Comparison of ENCODE assay signal across 27 mouse cellular contexts in genomic region chr13:110667276-110667956, GRCm38 (mm10).
DNase-seq lines count a peak whose midpoint lies in the region; ATAC-seq and TF ChIP-seq lines count a peak whose summit lies in the region.
"Had no signal": no experiment of that assay in that cellular context is flagged by ENCODE, and none has a peak within 500 bp of the region (broad histone marks: within the 10 kb centered on the region; RNA-seq: fewer than 3 reads in every experiment).

No protein-coding gene starts in this region.

- H3K9ac ChIP-seq in hindbrain, postnatal 0 days (replicated peaks; ENCODE audit: low read length): no peak overlapping the region
- no peak overlapping the region for H3K9ac ChIP-seq in hindbrain, embryonic 12.5 days
- H3K9ac ChIP-seq: forebrain, embryonic 15.5 days; kidney, embryonic 15.5 days; liver, embryonic 14.5 days; neural tube, embryonic 13.5 days had no signal

- WGBS in hindbrain, postnatal 0 days: 57% methylated on average over 7 of the region's 7 CpGs
- 47% methylated on average over 7 of the region's 7 CpGs for WGBS in hindbrain, embryonic 12.5 days
- WGBS in limb, embryonic 10.5 days: 68% methylated on average over 7 of the region's 7 CpGs

- no peak overlapping the region for H3K4me2 ChIP-seq in hindbrain, postnatal 0 days (ENCODE audit: low read depth, low read length)
- H3K4me2 ChIP-seq in hindbrain, embryonic 12.5 days (replicated peaks): no peak overlapping the region
- H3K4me2 ChIP-seq: forebrain, embryonic 15.5 days; heart, embryonic 11.5 days; kidney, embryonic 15.5 days; neural tube, embryonic 13.5 days had no signal

- peak; percentile 20 for DNase-seq in hindbrain, postnatal 0 days (ENCODE audit: low spot score)
- DNase-seq in embryo, embryonic 10.5 days (ENCODE audit: low spot score): peak; percentile 57
- no peak for DNase-seq in limb, embryonic 10.5 days (ENCODE audit: low spot score)
- peak; percentile 42 for DNase-seq in retina, postnatal 1 day
- no peak for DNase-seq in gastrocnemius, adult 2 months
- no peak for DNase-seq in lung, postnatal 14 days
- DNase-seq: adrenal gland, postnatal 25 days; cerebellum, adult 11-12 months; cerebellum, adult 9-11 months; gastrocnemius, postnatal 36 days; heart, adult 18-20 months; kidney, adult 11 months; kidney, postnatal 36 days; lung, adult 2 months; lung, postnatal 10 days; right cerebral cortex, postnatal 25 days; thymus, adult 2 months; thymus, postnatal 36 days had no signal

- TF ChIP-seq CTCF in hindbrain, postnatal 0 days (IDR thresholded peaks at IDR 0.05; ENCODE audit: low read depth): no peak
- no peak for TF ChIP-seq CTCF in gastrocnemius, adult 2 months (IDR thresholded peaks at IDR 0.05)

- H3K4me3 ChIP-seq in hindbrain, postnatal 0 days (ENCODE audit: low read length): no peak overlapping the region
- no peak overlapping the region for H3K4me3 ChIP-seq in hindbrain, embryonic 12.5 days
- H3K4me3 ChIP-seq in limb, embryonic 10.5 days: no peak overlapping the region
- H3K4me3 ChIP-seq in gastrocnemius, adult 2 months: no peak overlapping the region
- H3K4me3 ChIP-seq: forebrain, embryonic 15.5 days; kidney, embryonic 15.5 days; layer of hippocampus, adult 2 months; left cerebral cortex, adult 2 months; neural tube, embryonic 13.5 days had no signal

- no peak for ATAC-seq in hindbrain, postnatal 0 days
- ATAC-seq in hindbrain, embryonic 12.5 days (ENCODE audit: low FRiP score): no peak
- ATAC-seq: forebrain, embryonic 15.5 days; inflammation-experienced regulatory T-cells, adult 6 months had no signal

- H3K27me3 ChIP-seq in hindbrain, postnatal 0 days (ENCODE audit: insufficient read depth, low read length): no peaks in the 10 kb centered on the region
- no peaks in the 10 kb centered on the region for H3K27me3 ChIP-seq in hindbrain, embryonic 12.5 days
- H3K27me3 ChIP-seq in limb, embryonic 10.5 days (ENCODE audit: low read depth, poor library complexity, severe bottlenecking): no peaks in the 10 kb centered on the region
- H3K27me3 ChIP-seq: forebrain, embryonic 15.5 days; kidney, embryonic 15.5 days; neural tube, embryonic 13.5 days had no signal

- H3K9me3 ChIP-seq in hindbrain, postnatal 0 days (ENCODE audit: low read length): no peaks in the 10 kb centered on the region
- H3K9me3 ChIP-seq in hindbrain, embryonic 12.5 days (replicated peaks): no peaks in the 10 kb centered on the region
- no peaks in the 10 kb centered on the region for H3K9me3 ChIP-seq in limb, embryonic 10.5 days (replicated peaks)
- H3K9me3 ChIP-seq: forebrain, embryonic 15.5 days; kidney, embryonic 15.5 days; neural tube, embryonic 13.5 days had no signal

- no peak overlapping the region for H3K27ac ChIP-seq in hindbrain, postnatal 0 days
- no peak overlapping the region for H3K27ac ChIP-seq in hindbrain, embryonic 12.5 days
- peak overlapping the region; percentile 50; the same call in 1 of the 2 replicates for H3K27ac ChIP-seq in limb, embryonic 10.5 days
- no peak overlapping the region for H3K27ac ChIP-seq in gastrocnemius, adult 2 months
- H3K27ac ChIP-seq: forebrain, embryonic 15.5 days; kidney, embryonic 15.5 days; layer of hippocampus, adult 2 months; left cerebral cortex, adult 2 months; liver, embryonic 14.5 days; neural tube, embryonic 13.5 days had no signal

- intact Hi-C loops in gastrocnemius, adult 2 months (cut with DNase I): no loop called here

- no peaks in the 10 kb centered on the region for H3K36me3 ChIP-seq in hindbrain, postnatal 0 days (ENCODE audit: insufficient read depth, low read length)
- H3K36me3 ChIP-seq in hindbrain, embryonic 12.5 days: no peaks in the 10 kb centered on the region
- H3K36me3 ChIP-seq in limb, embryonic 10.5 days: no peaks in the 10 kb centered on the region
- H3K36me3 ChIP-seq: forebrain, embryonic 15.5 days; kidney, embryonic 15.5 days; neural tube, embryonic 13.5 days had no signal

- no peaks in the 10 kb centered on the region for H3K4me1 ChIP-seq in hindbrain, postnatal 0 days (ENCODE audit: insufficient read depth, low read length)
- H3K4me1 ChIP-seq in hindbrain, embryonic 12.5 days: 0 out of 2 replicates have a peak, but pooled peaks cover 7% of the 10 kb centered on the region
- peaks cover 32% of the 10 kb centered on the region for H3K4me1 ChIP-seq in limb, embryonic 10.5 days
- H3K4me1 ChIP-seq: forebrain, embryonic 15.5 days; kidney, embryonic 15.5 days had no signal

Comparison
In these comparisons a context has a peak if more than half of its experiments do, and no peak if none do; other contexts are left out.
1. DNase-seq: peak in hindbrain, postnatal 0 days (single experiment), embryo, embryonic 10.5 days (single experiment) and retina, postnatal 1 day (single experiment); none in limb, embryonic 10.5 days (single experiment), gastrocnemius, adult 2 months (single experiment) and lung, postnatal 14 days (single experiment).